Mouse (Mus musculus): ENCODE results near the gene Sugct.

GRCm38 (mm10) chr13:17624976-17625375, 70.4 kb downstream of the Sugct start:
- TF ChIP-seq CHD2 (IDR thresholded peaks at IDR 0.05; ENCODE audit: low read depth, low read length) (no peak), HCFC1 (IDR thresholded peaks at IDR 0.05; ENCODE audit: borderline replicate concordance, insufficient read depth, low read length) (no peak), ZNF384 (IDR thresholded peaks at IDR 0.05; ENCODE audit: low read depth, low read length) (no peak), ZC3H11A (IDR thresholded peaks at IDR 0.05; ENCODE audit: borderline replicate concordance, low read depth, low read length) (no peak), MAFK (IDR thresholded peaks at IDR 0.05; ENCODE audit: insufficient read depth, low read depth, low read length) (no peak)
